Mouse (Mus musculus): ENCODE measurements at regions not wholly inside any gene's neighbourhood (a gene's known extent, or its start where the extent isn't known, plus 50 kb on each side); places are given as distances from the start of the nearest gene placed in this dataset.

DNA sequence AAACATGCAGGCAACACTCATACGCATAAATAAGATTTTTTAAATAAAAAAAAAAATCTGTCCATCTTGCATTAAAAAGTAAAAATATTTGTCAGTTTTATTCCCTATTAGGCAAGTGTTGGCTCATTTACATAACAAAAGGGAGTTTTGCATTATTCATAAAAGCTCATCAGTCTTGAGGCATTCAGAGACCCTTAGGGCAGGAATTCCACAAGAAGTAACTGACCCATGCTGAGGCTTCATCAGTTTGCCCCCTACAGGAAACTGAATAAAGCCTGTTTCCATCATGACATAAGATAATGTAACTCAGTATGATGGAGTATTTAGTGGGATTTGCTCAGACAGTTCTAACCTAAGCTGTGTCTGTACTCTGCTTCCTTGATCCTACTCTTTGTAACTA is 81.2 kb upstream of the Mms22l start:
- Histone ChIP-seq H3K9ac (replicated peaks) (no peak overlapping the region), H3K27me3 (no peaks in the 10 kb centered on the region), H3K4me3 (replicated peaks) (no peak overlapping the region), H3K4me2 (replicated peaks) (no peak overlapping the region), H3K36me3 (no peaks in the 10 kb centered on the region), H3K9me3 (no peaks in the 10 kb centered on the region), H3K27ac (no peak overlapping the region), H3K4me1 (replicated peaks) (no peaks in the 10 kb centered on the region)
- no peak for ATAC-seq
- WGBS, result 96% methylated on average over 1 of the region's 1 CpGs

DNA sequence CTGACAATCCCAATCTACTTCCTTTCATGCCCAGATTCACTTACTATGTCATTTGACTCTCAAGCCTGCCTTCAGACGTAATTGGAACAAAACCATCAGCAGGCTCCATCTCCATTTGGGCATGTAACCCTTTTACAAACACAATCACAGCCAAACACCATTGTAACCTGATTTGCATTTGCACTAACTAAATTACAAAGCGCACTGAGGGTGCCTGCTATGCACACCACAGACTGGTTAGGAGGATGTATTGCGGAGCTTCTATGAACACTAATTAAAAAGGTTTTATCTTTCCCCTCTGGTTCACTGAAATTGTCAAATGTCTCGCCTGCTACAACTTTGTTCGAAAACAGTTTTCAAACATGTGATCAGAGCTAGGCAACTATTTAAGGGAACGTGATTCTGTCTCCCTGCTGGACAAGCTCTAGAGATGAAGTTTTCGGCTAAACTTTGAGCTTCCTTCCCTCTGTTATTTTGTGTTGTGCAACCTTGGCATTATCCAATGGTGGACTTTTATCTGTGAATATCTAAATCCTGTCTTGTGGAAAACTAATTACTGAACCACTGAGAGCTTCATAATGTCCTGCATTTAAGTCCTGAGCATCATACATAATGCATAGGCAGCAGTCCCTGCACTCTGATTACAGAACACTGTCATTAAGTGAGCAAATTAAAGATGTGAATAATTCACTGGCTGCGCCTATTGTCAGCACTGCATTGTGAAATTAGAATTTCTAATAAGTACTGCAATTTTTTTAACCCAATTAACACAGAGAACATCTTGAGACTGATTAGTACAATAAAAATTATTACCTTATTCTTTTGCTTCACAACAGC is 66.9 kb upstream of the Mms22l start:
- H3K4me2 ChIP-seq (replicated peaks), result peak overlapping the region; percentile 47
- 16% methylated on average over 8 of the region's 8 CpGs for WGBS
- no peaks in the 10 kb centered on the region for H3K9me3 ChIP-seq
- no peaks in the 10 kb centered on the region for H3K36me3 ChIP-seq
- ATAC-seq, result peak; percentile 93
- H3K27ac ChIP-seq, result peak overlapping the region; percentile 64; the same call in 1 of the 2 replicates
- no peak overlapping the region for H3K9ac ChIP-seq (replicated peaks)
- H3K27me3 ChIP-seq, result no peaks in the 10 kb centered on the region
- peaks cover 22% of the 10 kb centered on the region for H3K4me1 ChIP-seq (replicated peaks)
- peak overlapping the region; percentile 32 for H3K4me3 ChIP-seq (replicated peaks)

DNA sequence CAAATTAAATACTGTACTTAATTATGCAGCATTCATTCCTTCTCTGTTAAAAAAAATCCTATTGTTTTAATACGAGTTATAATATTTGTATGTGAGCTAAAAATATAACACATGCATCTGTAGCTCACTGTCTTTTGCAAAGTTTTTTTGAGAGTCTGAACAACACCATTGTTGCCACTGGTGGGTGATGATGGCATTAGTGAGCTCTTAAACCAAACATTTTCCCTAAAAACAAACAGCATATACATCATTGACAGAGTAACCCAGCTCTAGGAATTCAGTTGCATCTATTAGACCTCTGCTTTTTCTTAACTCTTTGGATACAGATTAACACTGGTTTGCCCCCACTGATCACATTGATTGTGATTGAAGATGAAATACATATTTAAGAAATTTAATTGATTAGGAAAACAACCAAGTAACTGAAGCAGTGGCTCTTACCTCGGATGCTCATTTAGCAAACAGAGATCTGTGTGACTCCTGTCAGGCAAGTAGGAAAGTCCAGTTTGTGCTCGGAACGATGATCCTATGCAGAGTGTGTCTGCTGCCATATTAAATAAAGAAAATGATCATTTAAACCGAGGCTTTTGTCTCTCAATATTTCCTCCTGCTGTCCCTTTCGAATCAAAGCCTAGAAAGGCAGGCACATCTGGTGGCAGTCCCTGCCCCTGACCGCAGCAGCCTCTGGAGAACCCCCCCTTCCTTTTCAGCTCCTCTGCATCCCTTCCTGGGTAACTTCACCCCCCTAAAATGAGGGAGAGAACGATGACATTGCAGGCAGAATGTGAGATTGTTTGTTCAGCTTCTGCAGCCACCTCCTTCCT is 66.1 kb upstream of the Mms22l start:
- Histone ChIP-seq H3K27me3 (no peaks in the 10 kb centered on the region), H3K9me3 (no peaks in the 10 kb centered on the region), H3K27ac (peak overlapping the region; percentile 76), H3K4me1 (replicated peaks) (peaks cover 22% of the 10 kb centered on the region), H3K36me3 (no peaks in the 10 kb centered on the region), H3K9ac (replicated peaks) (peak overlapping the region; percentile 62), H3K4me2 (replicated peaks) (peak overlapping the region; percentile 49), H3K4me3 (replicated peaks) (peak overlapping the region; percentile 35)
- 31% methylated on average over 8 of the region's 8 CpGs for WGBS
- peak; percentile 61 for ATAC-seq

DNA sequence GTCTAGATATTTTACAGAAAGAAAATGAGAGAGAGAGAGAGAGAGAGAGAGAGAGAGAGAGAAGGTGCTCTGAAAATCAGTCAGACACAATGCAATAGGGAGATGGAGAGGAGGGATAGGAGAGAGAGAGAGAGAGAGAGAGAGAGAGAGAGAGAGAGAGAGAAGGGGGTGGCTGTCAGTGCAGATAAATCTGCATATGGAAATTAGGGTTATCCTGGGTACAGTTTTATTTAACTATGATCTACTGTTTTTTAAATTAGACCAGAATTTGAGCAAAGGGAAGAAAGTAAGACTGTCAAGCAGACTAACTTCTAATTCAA is 65.5 kb upstream of the Mms22l start:
- Histone ChIP-seq H3K4me3 (replicated peaks) (peak overlapping the region; percentile 35), H3K9me3 (no peaks in the 10 kb centered on the region), H3K27ac (peak overlapping the region; percentile 76), H3K4me1 (replicated peaks) (peaks cover 22% of the 10 kb centered on the region), H3K36me3 (no peaks in the 10 kb centered on the region), H3K9ac (replicated peaks) (peak overlapping the region; percentile 62), H3K4me2 (replicated peaks) (peak overlapping the region; percentile 49), H3K27me3 (no peaks in the 10 kb centered on the region)
- ATAC-seq, result no peak

DNA sequence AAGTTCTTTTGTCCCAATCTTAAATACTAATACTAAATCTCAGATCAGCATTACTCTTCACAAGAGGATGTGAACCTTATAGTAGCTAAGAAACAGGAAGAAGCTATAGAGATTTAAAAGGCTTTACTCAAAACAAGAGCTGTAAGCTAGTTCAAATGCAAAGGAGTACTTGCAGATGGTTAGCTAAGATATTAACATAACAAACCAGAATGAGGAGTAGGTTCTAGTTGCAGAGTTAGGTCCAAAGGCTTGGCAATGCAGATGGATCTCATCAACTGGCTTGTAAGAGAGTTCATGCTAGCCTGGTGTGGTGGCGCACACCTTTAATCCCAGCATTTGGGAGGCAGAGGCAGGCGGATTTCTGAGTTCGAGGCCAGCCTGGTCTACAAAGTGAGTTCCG is 59.0 kb upstream of the Mms22l start:
- H3K27me3 ChIP-seq, result no peaks in the 10 kb centered on the region
- no peaks in the 10 kb centered on the region for H3K9me3 ChIP-seq
- H3K27ac ChIP-seq, result no peak overlapping the region
- no peak overlapping the region for H3K4me2 ChIP-seq (replicated peaks)
- no peaks in the 10 kb centered on the region for H3K36me3 ChIP-seq
- no peak overlapping the region for H3K9ac ChIP-seq (replicated peaks)
- WGBS, result 91% methylated on average over 4 of the region's 4 CpGs
- H3K4me3 ChIP-seq (replicated peaks), result no peak overlapping the region
- no peaks in the 10 kb centered on the region for H3K4me1 ChIP-seq (replicated peaks)
- no peak for ATAC-seq

All from midbrain, embryonic 13.5 days (tissue).